ENCODE assay signal across 14 mouse cellular contexts in genomic region chr5:151104354-151105053, GRCm38 (mm10).
A peak's percentile ranks its signal among the peaks of the same experiment; 100 is the strongest.
DNase-seq lines count a peak whose midpoint lies in the region; ATAC-seq and TF ChIP-seq lines count a peak whose summit lies in the region.
"Had no signal": no experiment of that assay in that cellular context is flagged by ENCODE, and none has a peak within 500 bp of the region (broad histone marks: within the 10 kb centered on the region; RNA-seq: fewer than 3 reads in every experiment).

No protein-coding gene starts in this region.

- no peak; the same call in 1 of the 2 replicates for TF ChIP-seq RAD21 in CH12.LX (IDR thresholded peaks at IDR 0.05; ENCODE audit: low read depth, low read length)

- H3K27me3 ChIP-seq in hindbrain, embryonic 12.5 days = no peaks in the 10 kb centered on the region
- H3K27me3 ChIP-seq in hindbrain, embryonic 14.5 days (ENCODE audit: control insufficient read depth, insufficient read depth, low read length) = no peaks in the 10 kb centered on the region
- no peaks in the 10 kb centered on the region for H3K27me3 ChIP-seq in CH12.LX (replicated peaks)
- H3K27me3 ChIP-seq in intestine, embryonic 16.5 days (replicated peaks; ENCODE audit: control insufficient read depth, insufficient read depth, low read length) = no peaks in the 10 kb centered on the region
- H3K27me3 ChIP-seq: liver, embryonic 15.5 days; neural tube, embryonic 12.5 days had no signal

- H3K9ac ChIP-seq in hindbrain, embryonic 12.5 days = no peak overlapping the region
- H3K9ac ChIP-seq in hindbrain, embryonic 14.5 days = no peak overlapping the region
- H3K9ac ChIP-seq in CH12.LX (ENCODE audit: insufficient read depth, low read depth) = peak overlapping the region; percentile 99
- peak overlapping the region; percentile 31; the same call in 1 of the 2 replicates for H3K9ac ChIP-seq in intestine, embryonic 16.5 days (ENCODE audit: low read depth, low read length)
- H3K9ac ChIP-seq: liver, embryonic 15.5 days; neural tube, embryonic 12.5 days had no signal

- peaks cover 89% of the 10 kb centered on the region for H3K79me2 ChIP-seq in CH12.LX (replicated peaks; ENCODE audit: control insufficient read depth, extremely low read depth, insufficient read depth, poor library complexity, severe bottlenecking)

- peak; percentile 79 for TF ChIP-seq EP300 in CH12.LX (IDR thresholded peaks at IDR 0.05; ENCODE audit: low read length)

- 60% methylated on average over 9 of the region's 9 CpGs for WGBS in hindbrain, embryonic 12.5 days
- 57% methylated on average over 9 of the region's 9 CpGs for WGBS in hindbrain, embryonic 14.5 days
- WGBS in intestine, embryonic 16.5 days = 51% methylated on average over 9 of the region's 9 CpGs

- H3K27ac ChIP-seq in hindbrain, embryonic 12.5 days = no peak overlapping the region
- no peak overlapping the region for H3K27ac ChIP-seq in hindbrain, embryonic 14.5 days
- H3K27ac ChIP-seq in CH12.LX (ENCODE audit: insufficient read depth, low read depth) = peak overlapping the region; percentile 91
- peak overlapping the region; percentile 79 for H3K27ac ChIP-seq in intestine, embryonic 16.5 days (ENCODE audit: low read length)
- H3K27ac ChIP-seq: liver, embryonic 15.5 days; neural tube, embryonic 12.5 days had no signal

- TF ChIP-seq POLR2A in CH12.LX (IDR thresholded peaks at IDR 0.05; ENCODE audit: low read depth, low read length) = peak; percentile 81

- dilution Hi-C loops in CH12.LX (cut with MboI; ENCODE audit: extremely low pct_ligation_motif_present, extremely low pct_unique_long_range_greater_than_20kb, low sequenced_read_pairs) = no loop called here

- 0 out of 2 replicates have a peak, but pooled peaks have one; percentile 50 for ATAC-seq in hindbrain, embryonic 12.5 days (ENCODE audit: low FRiP score)
- no peak for ATAC-seq in hindbrain, embryonic 14.5 days (ENCODE audit: low FRiP score)
- ATAC-seq in intestine, embryonic 16.5 days = peak; percentile 96
- no peak for ATAC-seq in CD4-positive, CD25-positive, alpha-beta regulatory T cell, adult 4 months
- ATAC-seq: forebrain, embryonic 14.5 days had no signal

- no peak overlapping the region for H3K4me2 ChIP-seq in hindbrain, embryonic 12.5 days (replicated peaks)
- H3K4me2 ChIP-seq in hindbrain, embryonic 14.5 days (replicated peaks) = no peak overlapping the region
- peak overlapping the region; percentile 89 for H3K4me2 ChIP-seq in CH12.LX (ENCODE audit: insufficient read depth, low read depth, poor library complexity, severe bottlenecking)
- H3K4me2 ChIP-seq in intestine, embryonic 16.5 days (ENCODE audit: low read depth, low read length) = no peak overlapping the region
- H3K4me2 ChIP-seq: liver, embryonic 15.5 days; neural tube, embryonic 12.5 days had no signal

- H3K4me3 ChIP-seq in hindbrain, embryonic 12.5 days = no peak overlapping the region
- H3K4me3 ChIP-seq in hindbrain, embryonic 14.5 days (replicated peaks; ENCODE audit: low read length) = no peak overlapping the region
- H3K4me3 ChIP-seq in CH12.LX (replicated peaks in 1 of 3; ENCODE audit: low read depth in 2 of 3, low read length in 2 of 3, poor library complexity in 1 of 3) = peak overlapping the region; percentile 53 to 86 (median 71)
- H3K4me3 ChIP-seq in intestine, embryonic 16.5 days (ENCODE audit: low read length) = no peak overlapping the region
- H3K4me3 ChIP-seq: liver, embryonic 15.5 days; neural tube, embryonic 12.5 days had no signal

- no peak for DNase-seq in hindbrain, embryonic 14.5 days (ENCODE audit: low spot score)
- peak; percentile 92 for DNase-seq in CH12.LX (ENCODE audit: extremely low read depth)
- peak; percentile 70 for DNase-seq in lung, postnatal 25 days (ENCODE audit: low spot score)
- no peak for DNase-seq in right cerebral cortex, postnatal 10 days (ENCODE audit: low spot score in 2 of 2)
- no peak for DNase-seq in adrenal gland, adult 18-20 months (ENCODE audit: low spot score in 2 of 2)
- DNase-seq: adrenal gland, postnatal 36 days; cerebellum, postnatal 36 days had no signal

- in situ Hi-C loops in CH12.LX (cut with MboI; ENCODE audit: low pct_ligation_motif_present, low pct_unique_long_range_greater_than_20kb, low sequenced_read_pairs) = no loop called here

- no peaks in the 10 kb centered on the region for H3K9me3 ChIP-seq in hindbrain, embryonic 12.5 days (replicated peaks)
- H3K9me3 ChIP-seq in hindbrain, embryonic 14.5 days (ENCODE audit: control insufficient read depth, low read length) = no peaks in the 10 kb centered on the region
- H3K9me3 ChIP-seq in CH12.LX (replicated peaks; ENCODE audit: low read length) = peaks cover 2% of the 10 kb centered on the region
- no peaks in the 10 kb centered on the region for H3K9me3 ChIP-seq in intestine, embryonic 16.5 days (ENCODE audit: control insufficient read depth, low read length)
- H3K9me3 ChIP-seq: liver, embryonic 15.5 days; neural tube, embryonic 12.5 days had no signal

- no peak for TF ChIP-seq CTCF in CH12.LX (conservative IDR thresholded peaks at IDR 0.05 in 1 of 2, IDR thresholded peaks at IDR 0.05 in 1 of 2; ENCODE audit: low read depth in 2 of 2, low read length in 2 of 2)

- H3K4me1 ChIP-seq in hindbrain, embryonic 12.5 days = peaks cover 10% of the 10 kb centered on the region
- H3K4me1 ChIP-seq in hindbrain, embryonic 14.5 days (replicated peaks; ENCODE audit: control insufficient read depth, insufficient read depth, low read length) = 0 out of 2 replicates have a peak, but pooled peaks cover 4% of the 10 kb centered on the region
- H3K4me1 ChIP-seq in CH12.LX (ENCODE audit: control insufficient read depth in 1 of 2, insufficient read depth in 2 of 2) = peaks cover 6 to 41% of the 10 kb centered on the region in 2 experiments; a peak in 3 of 4 replicates
- H3K4me1 ChIP-seq in intestine, embryonic 16.5 days (ENCODE audit: control insufficient read depth, insufficient read depth, low read length) = peaks cover 19% of the 10 kb centered on the region

- no peaks in the 10 kb centered on the region for H3K36me3 ChIP-seq in hindbrain, embryonic 12.5 days
- H3K36me3 ChIP-seq in hindbrain, embryonic 14.5 days (replicated peaks; ENCODE audit: control insufficient read depth, insufficient read depth) = no peaks in the 10 kb centered on the region
- peaks cover 20 to 61% of the 10 kb centered on the region in 2 experiments for H3K36me3 ChIP-seq in CH12.LX (replicated peaks in 1 of 2; ENCODE audit: control insufficient read depth in 1 of 2, insufficient read depth in 1 of 2, low read length in 1 of 2)
- H3K36me3 ChIP-seq in intestine, embryonic 16.5 days (ENCODE audit: control insufficient read depth, insufficient read depth, low read length) = no peaks in the 10 kb centered on the region
- H3K36me3 ChIP-seq: G1E; liver, embryonic 15.5 days; neural tube, embryonic 12.5 days had no signal

TF ChIP-seq in CH12.LX, 34 proteins besides CTCF, POLR2A, EP300 and RAD21 (continues in another document):
- TF ChIP-seq E2F4 (IDR thresholded peaks at IDR 0.05; ENCODE audit: insufficient replicate concordance, low read depth, low read length) = 0 out of 2 replicates have a peak, but pooled peaks have one; percentile 51
- no peak; the same call in 1 of the 2 replicates for TF ChIP-seq UBTF (IDR thresholded peaks at IDR 0.05; ENCODE audit: low read depth, low read length)
- peak; percentile 100 for TF ChIP-seq MAX (IDR thresholded peaks at IDR 0.05; ENCODE audit: low read length)
- TF ChIP-seq ZKSCAN1 (IDR thresholded peaks at IDR 0.05; ENCODE audit: borderline replicate concordance, low read depth, low read length) = no peak
- TF ChIP-seq KAT2A (IDR thresholded peaks at IDR 0.05; ENCODE audit: insufficient replicate concordance, low read length) = peak; percentile 51; the same call in 1 of the 2 replicates
- peak; percentile 97 for TF ChIP-seq BHLHE40 (IDR thresholded peaks at IDR 0.05; ENCODE audit: low read depth, low read length)
- no peak; the same call in 1 of the 2 replicates for TF ChIP-seq MAFK (IDR thresholded peaks at IDR 0.05; ENCODE audit: insufficient replicate concordance, low read length)
- TF ChIP-seq ETS1 (conservative IDR thresholded peaks at IDR 0.05; ENCODE audit: low read depth, low read length) = peak; percentile 98
- peak; percentile 99 for TF ChIP-seq MXI1 (IDR thresholded peaks at IDR 0.05; ENCODE audit: low read depth, low read length)
- TF ChIP-seq JUND (conservative IDR thresholded peaks at IDR 0.05; ENCODE audit: low read depth, low read length) = peak; percentile 57
- TF ChIP-seq ELF1 (IDR thresholded peaks at IDR 0.05; ENCODE audit: low read depth, low read length) = peak; percentile 73
- 0 out of 2 replicates have a peak, but pooled peaks have one; percentile 10 for TF ChIP-seq NRF1 (IDR thresholded peaks at IDR 0.05; ENCODE audit: low read depth, low read length)
- TF ChIP-seq PAX5 (IDR thresholded peaks at IDR 0.05; ENCODE audit: low read length) = no peak
- TF ChIP-seq MYC (IDR thresholded peaks at IDR 0.05; ENCODE audit: low read depth, low read length) = peak; percentile 98
- TF ChIP-seq SIN3A (IDR thresholded peaks at IDR 0.05; ENCODE audit: low read length) = peak; percentile 85
- peak; percentile 39; the same call in 1 of the 2 replicates for TF ChIP-seq JUN (IDR thresholded peaks at IDR 0.05; ENCODE audit: insufficient read depth, low read depth, low read length)
- TF ChIP-seq CHD2 (IDR thresholded peaks at IDR 0.05; ENCODE audit: low read length) = no peak; the same call in none of the 2 replicates
- no peak for TF ChIP-seq ZMIZ1 (IDR thresholded peaks at IDR 0.05; ENCODE audit: low read depth, low read length)
- no peak for TF ChIP-seq ZC3H11A (IDR thresholded peaks at IDR 0.05; ENCODE audit: low read depth, low read length)
- no peak for TF ChIP-seq ZNF384 (IDR thresholded peaks at IDR 0.05; ENCODE audit: low read depth, low read length)
- no peak for TF ChIP-seq GABPA (IDR thresholded peaks at IDR 0.05; ENCODE audit: insufficient replicate concordance, low read depth, low read length)
- TF ChIP-seq TBP (conservative IDR thresholded peaks at IDR 0.05; ENCODE audit: low read depth, low read length) = peak; percentile 88
- TF ChIP-seq IRF4 (IDR thresholded peaks at IDR 0.05; ENCODE audit: low read depth, low read length) = peak; percentile 84
- TF ChIP-seq MAZ (IDR thresholded peaks at IDR 0.05; ENCODE audit: low read depth, low read length) = peak; percentile 88
- peak; percentile 21; the same call in 1 of the 2 replicates for TF ChIP-seq NELFE (IDR thresholded peaks at IDR 0.05; ENCODE audit: low read depth, low read length)
- TF ChIP-seq HCFC1 (IDR thresholded peaks at IDR 0.05; ENCODE audit: low read depth, low read length) = no peak
- TF ChIP-seq POLR2AphosphoS2 (IDR thresholded peaks at IDR 0.05; ENCODE audit: low read depth, low read length) = no peak; the same call in none of the 2 replicates
- no peak; the same call in 1 of the 2 replicates for TF ChIP-seq SMC3 (IDR thresholded peaks at IDR 0.05; ENCODE audit: low read depth, low read length)
- TF ChIP-seq USF2 (conservative IDR thresholded peaks at IDR 0.05; ENCODE audit: low read depth, low read length) = peak; percentile 89
- TF ChIP-seq USF1 (IDR thresholded peaks at IDR 0.05; ENCODE audit: low read depth, low read length) = peak; percentile 91

Comparison
In these comparisons a context has a peak if more than half of its experiments do, and no peak if none do; other contexts are left out.
1. ATAC-seq: peak in hindbrain, embryonic 12.5 days (single experiment) and intestine, embryonic 16.5 days (single experiment); none in hindbrain, embryonic 14.5 days (single experiment) and CD4-positive, CD25-positive, alpha-beta regulatory T cell, adult 4 months (single experiment).
2. H3K27ac ChIP-seq: peak in CH12.LX (single experiment) and intestine, embryonic 16.5 days (single experiment); none in hindbrain, embryonic 12.5 days (single experiment) and hindbrain, embryonic 14.5 days (single experiment).
3. H3K4me3 ChIP-seq: peak in CH12.LX (3 of 3); none in hindbrain, embryonic 12.5 days (single experiment), hindbrain, embryonic 14.5 days (single experiment) and intestine, embryonic 16.5 days (single experiment).
4. H3K9ac ChIP-seq: peak in CH12.LX (single experiment) and intestine, embryonic 16.5 days (single experiment); none in hindbrain, embryonic 12.5 days (single experiment) and hindbrain, embryonic 14.5 days (single experiment).
5. DNase-seq: peak in CH12.LX (single experiment) and lung, postnatal 25 days (single experiment); none in hindbrain, embryonic 14.5 days (single experiment), right cerebral cortex, postnatal 10 days (0 of 2) and adrenal gland, adult 18-20 months (0 of 2).